ENCODE assay signal across 18 mouse cellular contexts in genomic region chr3:138077476-138078340, GRCm38 (mm10). TPM values are rescaled to one million over a fixed set of nuclear protein-coding genes. Genes with fewer than 3 reads are reported as not detected.
DNase-seq lines count a peak whose midpoint lies in the region; ATAC-seq and TF ChIP-seq lines count a peak whose summit lies in the region.
"Had no signal": no experiment of that assay in that cellular context is flagged by ENCODE, and none has a peak within 500 bp of the region (broad histone marks: within the 10 kb centered on the region; RNA-seq: fewer than 3 reads in every experiment).

No protein-coding gene starts in this region.

- no peaks in the 10 kb centered on the region for H3K27me3 ChIP-seq in kidney, embryonic 15.5 days

- no peak for ATAC-seq in kidney, embryonic 15.5 days (replicated peaks; ENCODE audit: low FRiP score)

- H3K4me2 ChIP-seq in kidney, embryonic 15.5 days: no peak overlapping the region

- no peaks in the 10 kb centered on the region for H3K9me3 ChIP-seq in kidney, embryonic 15.5 days (replicated peaks)
- H3K9me3 ChIP-seq: heart, embryonic 10.5 days had no signal

- DNase-seq in gastrocnemius, adult 2 months: no peak
- DNase-seq in gastrocnemius, adult 8-10 months (ENCODE audit: low spot score in 2 of 2): no peak
- DNase-seq in cerebellum, adult 11 months: peak; percentile 45
- peak; percentile 67 to 75 for DNase-seq in cerebellum, postnatal 25 days
- DNase-seq in adrenal gland, adult 2 months: no peak
- DNase-seq: adrenal gland, postnatal 36 days; gastrocnemius, postnatal 10 days; layer of hippocampus, adult 9-11 months; lung, postnatal 10 days; thymus, postnatal 14 days had no signal

- H3K36me3 ChIP-seq in kidney, embryonic 15.5 days: no peaks in the 10 kb centered on the region
- H3K36me3 ChIP-seq: heart, embryonic 10.5 days had no signal

- no peak overlapping the region for H3K9ac ChIP-seq in kidney, embryonic 15.5 days
- H3K9ac ChIP-seq: liver, embryonic 14.5 days had no signal

- intact Hi-C loops in gastrocnemius, adult 2 months (cut with DNase I): no loop called here

- no peak for TF ChIP-seq POLR2A in olfactory bulb, adult 2 months (IDR thresholded peaks at IDR 0.05; ENCODE audit: insufficient read depth, low read depth, low read length)

- no peak overlapping the region for H3K4me3 ChIP-seq in gastrocnemius, adult 2 months
- no peak overlapping the region for H3K4me3 ChIP-seq in olfactory bulb, adult 2 months (ENCODE audit: insufficient read depth, low read depth, low read length)
- H3K4me3 ChIP-seq in kidney, embryonic 15.5 days (replicated peaks): no peak overlapping the region
- H3K4me3 ChIP-seq: heart, embryonic 10.5 days; myocyte had no signal

- TF ChIP-seq CTCF in gastrocnemius, adult 2 months (IDR thresholded peaks at IDR 0.05): no peak
- no peak for TF ChIP-seq CTCF in olfactory bulb, adult 2 months (IDR thresholded peaks at IDR 0.05; ENCODE audit: insufficient read depth, low read depth, low read length)

- 39% methylated on average over 11 of the region's 11 CpGs for WGBS in olfactory bulb, adult 2 months
- WGBS in kidney, embryonic 15.5 days: 79% methylated on average over 11 of the region's 11 CpGs

- peak overlapping the region; percentile 68; the same call in 1 of the 2 replicates for H3K27ac ChIP-seq in gastrocnemius, adult 2 months
- H3K27ac ChIP-seq in olfactory bulb, adult 2 months (ENCODE audit: insufficient read depth, low read depth, low read length): peak overlapping the region; percentile 36; the same call in 1 of the 2 replicates
- H3K27ac ChIP-seq in kidney, embryonic 15.5 days: no peak overlapping the region
- H3K27ac ChIP-seq: heart, embryonic 10.5 days; kidney, postnatal 0 days; liver, embryonic 14.5 days had no signal

- peaks cover 6% of the 10 kb centered on the region; the same call in 1 of the 2 replicates for H3K4me1 ChIP-seq in olfactory bulb, adult 2 months (ENCODE audit: control insufficient read depth, insufficient read depth, low read length)
- no peaks in the 10 kb centered on the region for H3K4me1 ChIP-seq in kidney, embryonic 15.5 days

RNA-seq across cellular contexts. Expression of gene Gm5105, which starts 10.5 kb away (rescaled TPM):
- total RNA-seq in gastrocnemius, adult 2 months (2021): 1 to 10 TPM; 1.3 to 1.8 TPM
- total RNA-seq in gastrocnemius, adult 8-10 months (2022): 1 to 10 TPM in 2 of 4 experiments, under 1 TPM in 2; 0.72 to 1.8 (median 1.2) TPM
- polyA plus RNA-seq in olfactory bulb, adult 2 months (2012; ENCODE audit: insufficient read depth, insufficient read length, low replicate concordance, missing spikeins): not detected in 2 replicates
- polyA plus RNA-seq in kidney, embryonic 15.5 days (2015; fragmentation: Nextera tagmentation; extraction: Ambion mirVana): 0.36 TPM in 1 of 2 replicates, not detected in the other
- not detected for total RNA-seq in adrenal gland, adult 2 months (2021)
- polyA plus RNA-seq in adrenal gland, adult 2 months (2012; rRNA removed): not detected in 2 replicates
- total RNA-seq: adrenal gland, postnatal 36 days; ES-E14; megakaryocyte-erythroid progenitor cell, adult 5-6 weeks had no signal
- polyA plus RNA-seq: heart, embryonic 10.5 days; liver, embryonic 14.5 days had no signal

RNA-seq across cellular contexts. Expression of gene 1110002E22Rik, which starts 12.9 kb away (rescaled TPM):
- 100 to 1,000 TPM; 120 to 128 TPM for total RNA-seq in gastrocnemius, adult 2 months (2021)
- total RNA-seq in gastrocnemius, adult 8-10 months (2022): 100 to 1,000 TPM in 1 of 4 experiments, 10 to 100 TPM in 3; 52.7 to 126 (median 95.8) TPM
- not detected in 2 replicates for polyA plus RNA-seq in olfactory bulb, adult 2 months (2012; ENCODE audit: insufficient read depth, insufficient read length, low replicate concordance, missing spikeins)
- 0.74 and 0.78 TPM in 2 replicates for polyA plus RNA-seq in kidney, embryonic 15.5 days (2015; fragmentation: Nextera tagmentation; extraction: Ambion mirVana)
- under 1 TPM in 1 of 2 experiments, not detected in 1; 0.06 TPM for total RNA-seq in adrenal gland, adult 2 months (2021)
- polyA plus RNA-seq in adrenal gland, adult 2 months (2012; rRNA removed): 0.01 TPM in 1 of 2 replicates, not detected in the other
- total RNA-seq: megakaryocyte-erythroid progenitor cell, adult 5-6 weeks had no signal

Comparison
In these comparisons a context has a peak if more than half of its experiments do, and no peak if none do; other contexts are left out.
1. DNase-seq: peak in cerebellum, adult 11 months (single experiment) and cerebellum, postnatal 25 days (2 of 2); none in gastrocnemius, adult 2 months (single experiment), gastrocnemius, adult 8-10 months (0 of 2) and adrenal gland, adult 2 months (single experiment).
2. RNA of gene 1110002E22Rik, which starts 12.9 kb away (total RNA-seq): 120 to 128 TPM in gastrocnemius, adult 2 months and 52.7 to 126 TPM in gastrocnemius, adult 8-10 months; 0.06 TPM in adrenal gland, adult 2 months; every median in the first group is over 10 times any median in the second.